Mouse (Mus musculus): ENCODE data around the gene Atp2b1. TPM values are rescaled to one million over a fixed set of nuclear protein-coding genes. Genes with fewer than 3 reads are reported as not detected.

The Atp2b1 gene
- polyA plus RNA-seq, 1 experiment from 2014 or later = 105 TPM

Other genes with a start within 250 kb of the Atp2b1 start
- 39.2 and 39.9 TPM in 2 replicates for gene Poc1b, start 192.6 kb downstream of the Atp2b1 start, polyA plus RNA-seq (2016; fragmentation: Nextera tagmentation; extraction: Ambion mirVana)
- gene Galnt4, start 193.8 kb downstream of the Atp2b1 start, polyA plus RNA-seq (2016; fragmentation: Nextera tagmentation; extraction: Ambion mirVana) = 5.7 and 6.0 TPM in 2 replicates
- 0.20 TPM in 1 of 2 replicates, not detected in the other for gene Phxr2, start 211.9 kb downstream of the Atp2b1 start, polyA plus RNA-seq (2016; fragmentation: Nextera tagmentation; extraction: Ambion mirVana)